Mouse (Mus musculus) T-helper 2 cell (primary cell): ENCODE data around the gene Pacrg.

ENCODE experiments used
- in situ Hi-C: fragments of 300-600 bp; cut with MboI, MseI; formaldehyde crosslinking; loops from one replicate; pipeline ENCODE4 v1.15.1; 2025; ENCODE audit warnings: high pct_unique_total_duplicates

Gene Pacrg

DNA sequence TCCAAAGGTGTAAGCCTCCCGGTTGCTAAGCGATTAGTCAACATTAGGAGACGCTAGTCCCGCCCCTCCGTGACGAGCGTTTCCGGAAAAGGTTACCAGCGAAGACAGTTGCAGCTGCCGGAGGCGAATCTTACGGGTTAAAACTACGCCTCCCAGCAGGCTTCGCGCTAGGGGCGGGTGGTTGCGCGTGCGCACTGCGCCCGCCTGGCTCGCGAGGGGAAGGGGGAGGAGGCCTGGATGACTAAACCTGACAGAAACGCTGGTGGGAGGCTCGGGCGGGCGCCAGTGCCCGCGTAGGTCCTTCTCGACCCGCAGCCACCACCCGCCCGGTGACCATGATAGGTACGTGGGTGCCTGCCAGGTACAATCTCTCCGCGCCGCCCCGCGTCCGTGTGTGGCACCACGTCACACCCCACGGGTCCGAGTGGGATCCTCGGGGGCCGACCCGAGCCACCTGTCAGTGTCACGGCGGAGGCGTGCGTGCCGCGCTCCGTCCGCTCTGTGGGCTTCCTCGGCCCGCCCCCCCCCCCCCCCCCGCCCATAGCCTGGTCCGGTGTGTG lies at the start of gene Pacrg, which contains the start of gene Prkn:
Gene Pacrg, minus strand, starts transcription at position 164 of the 560 bp plus-strand sequence.
Gene Prkn, plus strand, starts transcription at position 237 of the 560 bp plus-strand sequence.
- in situ Hi-C loops = loop anchor here (25.0 kb wide), 1 partner anchor 503 kb away; no protein-coding TSS in a partner anchor

DNA sequence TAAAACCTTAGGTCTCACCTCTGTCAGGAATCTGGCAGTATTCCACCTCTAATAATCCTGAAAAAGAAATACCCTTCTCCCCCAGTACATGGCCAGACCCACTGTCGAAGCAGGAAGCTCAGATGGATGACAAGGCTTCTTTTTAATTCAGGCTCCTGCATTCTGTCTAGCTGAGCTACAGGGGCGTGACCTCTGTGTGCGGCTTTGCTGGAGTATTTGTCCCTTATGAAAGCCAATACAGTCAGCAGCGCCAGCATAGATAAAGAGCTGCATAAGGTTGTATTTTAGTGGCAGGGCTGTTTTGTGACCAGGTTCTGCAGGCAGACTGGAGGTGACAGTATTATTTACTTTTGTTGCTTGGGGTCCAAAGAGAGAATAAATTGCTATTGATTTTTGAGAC lies 47.8 kb upstream of the Pacrg start:
- in situ Hi-C loops = loop anchor here (25.0 kb wide), 2 partner anchors 1026 to 1176 kb away; no protein-coding TSS in a partner anchor

- in situ Hi-C loops = loop anchor here (25.0 kb wide), 2 partner anchors 1020 to 1170 kb away; no protein-coding TSS in a partner anchor
Observed at GRCm38 (mm10) chr17:10882260-10882659, 42.1 kb upstream of the Pacrg start.

DNA sequence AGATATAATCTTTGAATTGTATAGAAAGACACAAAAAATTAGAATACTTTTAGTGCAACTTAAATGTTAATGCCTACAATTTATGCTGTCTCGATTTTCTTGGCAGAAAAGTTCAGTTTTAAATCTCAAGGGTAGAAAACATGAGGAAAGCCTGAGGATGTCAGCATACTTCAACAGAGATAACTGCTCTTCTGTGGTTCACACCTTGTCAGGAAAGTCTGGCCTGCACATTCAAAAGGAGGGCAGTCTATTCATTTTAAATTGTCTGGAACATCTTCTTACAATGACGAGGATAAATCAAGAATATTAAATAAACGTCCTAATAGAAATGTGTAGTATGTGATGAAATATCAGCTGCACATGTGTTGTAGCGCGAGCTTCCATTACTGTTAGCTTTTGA lies 38.9 kb upstream of the Pacrg start:
- in situ Hi-C loops = loop anchor here (25.0 kb wide), 2 partner anchors 1017 to 1167 kb away; no protein-coding TSS in a partner anchor

GRCm38 (mm10) chr17:10874208-10875187 lies 34.4 kb upstream of the Pacrg start:
- in situ Hi-C loops = loop anchor here (25.0 kb wide), 2 partner anchors 1012 to 1162 kb away; no protein-coding TSS in a partner anchor

DNA sequence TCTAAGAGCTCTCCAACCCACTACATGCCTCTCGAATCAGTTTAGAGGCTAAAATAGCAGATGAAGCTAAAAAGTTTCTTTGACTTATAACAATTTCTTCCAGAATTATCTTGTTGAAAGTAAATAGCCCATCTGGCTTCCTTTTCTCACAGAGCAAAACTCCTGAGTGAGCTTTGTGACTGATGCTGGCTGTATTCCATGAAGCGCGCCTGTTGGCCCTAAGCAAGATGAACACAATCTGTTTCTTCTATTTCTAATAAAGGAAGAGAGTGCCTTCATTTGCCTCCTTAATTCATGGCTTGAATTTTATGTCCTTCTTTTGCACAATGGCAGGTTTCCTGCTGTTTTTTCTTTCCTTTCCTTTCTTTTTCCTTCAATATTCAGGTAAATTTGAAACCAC lies 14.1 kb upstream of the Pacrg start:
- in situ Hi-C loops = no loop called here

- in situ Hi-C loops = loop anchor here (25.0 kb wide), 1 partner anchor 503 kb away; no protein-coding TSS in a partner anchor
Observed at GRCm38 (mm10) chr17:10840731-10841201, 655 bp upstream of the Pacrg start.

- in situ Hi-C loops = no loop called here
Observed at GRCm38 (mm10) chr17:10818971-10819370, 21.1 kb downstream of the Pacrg start.

- in situ Hi-C loops = no loop called here
Observed at GRCm38 (mm10) chr17:10808571-10808970, 31.5 kb downstream of the Pacrg start.

GRCm38 (mm10) chr17:10807261-10807998 lies 32.7 kb downstream of the Pacrg start:
- in situ Hi-C loops = no loop called here

DNA sequence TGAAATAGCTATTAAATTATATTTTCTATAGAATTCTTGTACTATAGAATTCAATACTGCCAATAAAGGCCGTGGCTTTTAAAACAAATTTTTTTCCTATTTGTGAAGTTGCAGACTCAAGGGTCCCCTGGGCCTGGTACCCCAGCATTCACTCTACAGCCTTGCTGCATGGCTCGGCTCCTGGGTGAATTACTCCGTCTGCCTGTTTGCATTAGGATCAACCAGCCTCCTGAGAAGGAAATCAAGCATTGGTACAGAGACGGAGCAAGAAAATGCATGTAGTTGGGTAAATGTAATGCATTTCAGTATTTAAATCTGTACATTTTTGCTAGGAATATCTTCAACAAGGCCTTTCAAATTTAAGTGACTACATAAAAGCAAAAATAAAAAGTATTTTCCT lies 33.4 kb downstream of the Pacrg start:
- in situ Hi-C loops = no loop called here

GRCm38 (mm10) chr17:10791661-10792060 lies 48.5 kb downstream of the Pacrg start:
- in situ Hi-C loops = no loop called here

DNA sequence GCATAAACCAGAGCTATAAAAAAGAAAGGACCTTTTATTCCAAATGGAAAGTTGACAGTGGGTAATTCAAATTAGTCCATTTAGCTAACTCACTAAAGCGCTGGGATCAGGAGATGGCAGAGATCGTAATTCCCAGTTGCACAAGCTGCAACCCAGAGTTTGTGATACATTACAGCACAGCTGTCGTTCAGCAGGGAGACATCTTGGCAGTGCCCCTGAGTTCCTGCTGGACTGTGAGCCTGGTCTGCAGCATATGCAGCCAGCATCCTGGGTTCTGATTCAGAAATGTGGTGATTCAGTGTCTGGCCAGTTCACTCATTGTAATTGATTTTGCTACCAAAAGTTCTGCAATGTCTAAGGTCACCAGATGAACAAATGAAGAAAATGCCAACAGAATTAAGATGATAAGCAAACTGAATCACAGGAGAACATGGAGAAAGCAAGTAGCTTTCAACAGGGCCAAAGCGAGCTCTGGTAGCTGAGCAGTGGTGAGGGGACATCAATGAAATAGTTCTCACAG lies 55.6 kb downstream of the Pacrg start:
- in situ Hi-C loops = no loop called here

DNA sequence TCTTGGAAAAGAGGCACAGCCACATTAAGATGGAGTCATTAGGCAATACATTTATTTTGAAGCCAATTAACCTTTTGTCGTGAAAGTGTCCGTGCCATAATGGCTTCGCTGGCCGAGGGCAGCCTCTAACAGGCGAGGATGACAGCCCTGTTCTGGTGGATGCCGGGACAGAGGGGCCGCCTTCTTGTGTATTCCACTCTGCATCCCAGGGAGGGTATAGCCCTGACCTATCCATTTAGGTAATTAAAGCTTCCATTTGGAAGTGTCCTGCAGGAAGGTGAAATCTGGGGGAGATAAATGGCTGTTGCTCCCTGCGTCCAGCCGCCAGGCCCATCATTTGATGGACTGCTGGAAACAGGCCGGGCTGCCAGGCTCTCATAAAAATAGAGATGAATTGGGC lies 63.6 kb downstream of the Pacrg start:
- in situ Hi-C loops = no loop called here

DNA sequence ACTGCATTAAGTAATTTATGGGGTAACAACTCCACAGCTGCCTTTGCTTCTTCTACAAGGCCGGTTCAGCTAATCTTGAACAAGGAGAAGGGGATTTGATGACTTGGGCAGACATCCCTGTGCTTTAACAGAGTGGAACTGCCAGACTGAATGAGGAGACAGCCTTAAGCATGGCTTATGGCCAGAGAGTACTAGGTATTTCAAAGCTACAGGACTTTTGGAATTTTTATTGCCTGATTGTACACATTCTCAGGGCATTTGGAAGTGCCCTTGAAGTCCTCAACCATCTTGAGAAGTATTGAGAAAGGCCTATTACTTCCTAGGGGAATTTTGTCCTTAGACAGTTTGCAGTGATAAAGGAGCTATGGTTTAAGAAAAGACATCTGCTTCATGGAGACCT lies 65.6 kb downstream of the Pacrg start:
- in situ Hi-C loops = loop anchor here (25.0 kb wide), 1 partner anchor 2012 kb away; no protein-coding TSS in a partner anchor

DNA sequence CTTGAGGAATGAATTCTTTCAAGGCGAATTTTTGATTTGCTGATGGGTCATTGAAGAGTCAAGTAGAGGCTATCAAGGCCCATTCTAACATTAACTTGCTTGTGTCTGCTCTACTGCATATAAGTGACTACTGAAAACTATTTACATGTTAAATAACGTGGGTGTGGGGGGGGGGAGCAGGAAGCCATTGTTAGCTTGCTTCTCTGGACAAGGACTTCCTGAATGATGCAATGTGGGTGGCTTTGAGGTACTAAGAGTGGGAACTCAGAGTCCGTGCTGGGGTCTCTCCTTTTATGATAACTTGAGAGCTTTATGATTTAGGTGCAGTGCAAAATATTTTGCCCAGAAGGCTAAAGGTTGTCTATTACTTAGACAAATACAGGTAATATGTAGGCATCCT lies 67.9 kb downstream of the Pacrg start:
- in situ Hi-C loops = loop anchor here (25.0 kb wide), 1 partner anchor 2010 kb away; no protein-coding TSS in a partner anchor

DNA sequence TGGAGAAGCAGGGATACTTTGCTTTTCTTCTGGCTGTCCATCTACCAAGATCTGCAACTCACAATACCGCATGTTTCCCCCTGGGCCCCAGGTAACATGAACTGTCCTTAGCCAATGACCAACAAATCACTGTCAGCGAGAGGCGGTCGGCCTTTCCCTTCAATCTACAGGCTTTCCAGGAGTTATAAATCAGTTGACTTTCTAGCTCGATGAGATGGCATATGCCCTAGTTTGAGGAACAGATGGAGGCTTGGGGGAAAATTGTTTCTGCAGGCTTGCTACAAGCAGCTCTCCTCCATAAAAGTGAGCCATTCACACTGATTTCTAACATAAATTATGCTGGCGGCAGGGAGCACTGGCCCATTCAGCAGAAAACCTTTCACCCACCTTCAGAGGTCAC lies 70.2 kb downstream of the Pacrg start:
- in situ Hi-C loops = loop anchor here (25.0 kb wide), 1 partner anchor 2008 kb away; no protein-coding TSS in a partner anchor

DNA sequence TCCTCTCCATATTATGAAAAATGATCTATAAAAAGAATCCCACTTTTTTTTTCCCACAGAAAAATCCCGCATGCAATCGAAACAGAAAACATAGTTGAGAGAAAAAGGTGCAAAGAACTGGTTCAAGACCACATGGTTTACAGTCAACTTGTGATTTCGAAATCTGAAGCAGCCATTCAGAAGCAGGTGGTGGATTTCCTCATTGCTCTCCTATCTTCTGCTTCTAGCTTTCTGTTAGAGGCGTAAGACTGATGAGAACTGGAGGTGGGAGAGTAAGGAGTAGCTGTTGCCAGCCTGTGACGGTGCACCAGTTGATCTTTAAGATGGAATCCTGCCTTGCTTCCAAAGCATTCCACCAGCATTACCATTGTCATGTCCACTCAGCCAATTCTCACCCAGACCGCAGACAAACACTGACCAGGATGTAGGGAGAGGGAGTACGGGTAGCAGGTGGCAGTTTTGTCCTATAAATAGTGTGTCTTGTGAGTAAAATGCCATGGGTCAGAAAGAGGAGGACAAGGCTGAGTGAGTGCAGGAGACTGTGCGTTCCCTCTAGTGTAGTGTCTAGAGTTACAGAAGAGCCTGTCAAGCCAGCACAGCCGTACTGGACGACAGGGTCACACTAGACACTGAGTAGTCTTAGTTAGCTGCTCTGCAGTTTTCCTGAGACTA lies 73.2 kb downstream of the Pacrg start:
- in situ Hi-C loops = loop anchor here (25.0 kb wide), 1 partner anchor 2005 kb away; no protein-coding TSS in a partner anchor

DNA sequence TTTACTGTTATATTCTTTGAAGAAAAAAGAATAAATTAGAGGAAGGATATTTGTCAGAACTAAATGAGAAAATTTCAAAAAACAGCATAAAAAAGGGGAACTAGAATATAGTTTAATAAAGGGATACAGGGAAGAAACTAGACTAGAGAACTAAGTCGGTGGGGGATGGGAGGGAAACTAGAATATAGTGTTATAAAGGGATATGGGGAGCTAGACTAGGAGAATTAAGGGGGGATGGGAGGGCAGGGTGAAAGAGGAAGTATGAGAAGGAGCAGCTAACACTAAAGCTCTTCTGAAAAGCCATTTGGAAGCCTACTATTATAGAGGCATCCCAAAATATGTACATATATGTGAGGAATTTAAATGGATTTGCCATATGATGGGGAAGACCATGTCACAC lies 75.8 kb downstream of the Pacrg start:
- in situ Hi-C loops = loop anchor here (25.0 kb wide), 1 partner anchor 2002 kb away; no protein-coding TSS in a partner anchor

GRCm38 (mm10) chr17:10757455-10757854 lies 82.7 kb downstream of the Pacrg start:
- in situ Hi-C loops = loop anchor here (25.0 kb wide), 1 partner anchor 1995 kb away; no protein-coding TSS in a partner anchor
